Mouse (Mus musculus) hindbrain, embryonic 13.5 days (tissue): Measurements from ENCODE around the gene Mlec. TPM values are rescaled to one million over a fixed set of nuclear protein-coding genes. Genes with fewer than 3 reads are reported as not detected.
"Not testable (repeated sequence)": the region's sequence is repeated elsewhere in the genome, so short reads cannot be mapped to it uniquely, and the experiment has no call there.

Source experiments
- ATAC-seq: fragments of 200-750 bp; cut with Nextera tagmentation; 2 replicates; pipeline ENCODE4 v1.8.0; 2017; ENCODE audit warnings: moderate TSS enrichment; ENCODE audit not compliant: low FRiP score
- H3K27ac ChIP-seq: fragments of 300-500 bp; sonication (generic); 2 replicates; pipeline ENCODE4 v1.5.1; 2015; ENCODE audit warnings: inconsistent platforms, mild to moderate bottlenecking, moderate library complexity
- H3K27me3 ChIP-seq: fragments of 300-500 bp; sonication (generic); 2 replicates; pipeline ENCODE4 v1.6.1; 2015; ENCODE audit warnings: mild to moderate bottlenecking, inconsistent platforms
- H3K36me3 ChIP-seq: fragments of 300-500 bp; sonication (generic); 2 replicates; pipeline ENCODE4 v1.6.1; 2015; ENCODE audit warnings: mild to moderate bottlenecking, inconsistent platforms
- H3K4me1 ChIP-seq: fragments of 300-500 bp; sonication (generic); replicated peaks from 2 replicates; pipeline ENCODE4 v1.6.1; 2015; ENCODE audit warnings: inconsistent platforms
- H3K4me2 ChIP-seq: fragments of 300-500 bp; sonication (generic); 2 replicates; pipeline ENCODE4 v1.6.1; 2015; ENCODE audit warnings: inconsistent platforms, mild to moderate bottlenecking, moderate library complexity
- H3K4me3 ChIP-seq: fragments of 300-500 bp; sonication (generic); 2 replicates; pipeline ENCODE4 v1.5.1; 2015; ENCODE audit warnings: mild to moderate bottlenecking, inconsistent platforms
- H3K9ac ChIP-seq: fragments of 300-500 bp; sonication (generic); 2 replicates; pipeline ENCODE4 v1.6.1; 2015; ENCODE audit warnings: mild to moderate bottlenecking, inconsistent platforms
- H3K9me3 ChIP-seq: fragments of 300-500 bp; sonication (generic); 2 replicates; pipeline ENCODE4 v1.6.1; 2016; ENCODE audit warnings: inconsistent platforms
- WGBS: fragments of 180-500 bp; shearing (Covaris S2); methylation state at CpG from one replicate; pipeline ENCODE4 v1.1.7; 2015; 5-methylcytosine and 5-hydroxymethylcytosine counted together
- polyA plus RNA-seq: library from polyadenylated mRNA; unstranded; fragments of >200 nt; fragmentation: Nextera tagmentation; extraction: Ambion mirVana; gene quantifications from 2 replicates; pipeline ENCODE4 v1.2.1, GENCODE M21; 2015

The Mlec gene
- polyA plus RNA-seq, 1 experiment from 2014 or later: 27.2 TPM

DNA sequence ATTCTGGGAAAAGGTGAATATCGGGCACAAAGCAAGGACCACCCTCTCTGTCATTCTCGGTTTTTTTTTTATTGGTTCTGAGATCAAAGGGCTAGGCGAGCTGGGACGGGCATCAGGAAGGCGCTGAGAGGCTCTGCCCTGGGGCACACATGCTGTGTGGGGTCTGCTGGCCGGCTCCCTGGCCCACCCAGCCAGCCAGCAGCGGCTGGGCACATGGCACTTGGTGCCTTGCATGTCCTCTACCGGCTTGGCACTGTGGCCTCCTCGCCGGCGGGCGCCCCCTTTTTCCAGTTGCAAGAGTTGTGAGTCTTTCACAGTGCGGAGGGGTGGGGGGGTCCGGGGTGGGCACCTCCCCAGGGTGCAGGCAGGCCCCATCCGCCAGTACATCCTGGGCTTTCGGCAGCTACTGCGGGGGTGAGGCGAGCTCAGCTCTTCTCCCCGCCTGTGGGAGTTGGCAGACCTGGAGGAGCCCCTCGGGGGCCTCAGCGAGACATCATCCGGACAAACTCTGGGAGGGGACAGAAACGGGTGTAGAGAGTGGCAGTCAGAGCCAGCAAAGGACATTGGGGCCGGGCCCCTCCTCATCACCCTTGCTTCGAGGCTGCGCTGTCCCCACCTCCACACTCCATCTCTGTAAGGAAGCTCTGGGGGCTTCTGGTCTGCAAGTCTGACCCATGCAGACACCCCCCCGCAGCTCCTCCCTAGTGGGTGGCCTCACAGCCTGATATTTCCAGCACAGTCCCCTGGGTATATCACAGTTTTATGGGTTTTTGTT, 10.8 kb upstream of the Mlec start:
- ATAC-seq: no peak
- WGBS: 58% methylated on average over 26 of the region's 27 CpGs
- H3K27ac ChIP-seq: no peak overlapping the region
- no peaks in the 10 kb centered on the region for H3K27me3 ChIP-seq
- H3K4me2 ChIP-seq: no peak overlapping the region
- peak overlapping the region; percentile 26 for H3K9ac ChIP-seq
- H3K9me3 ChIP-seq: no peaks in the 10 kb centered on the region
- H3K36me3 ChIP-seq: peaks cover 17% of the 10 kb centered on the region; the same call in 1 of the 2 replicates
- peaks cover 12% of the 10 kb centered on the region for H3K4me1 ChIP-seq
- no peak overlapping the region for H3K4me3 ChIP-seq

- Histone ChIP-seq H3K4me3 (no peak overlapping the region), H3K4me2 (no peak overlapping the region)
- 75% methylated on average over 6 of the region's 6 CpGs for WGBS
These were observed 9.4 kb upstream of the Mlec start for GRCm38 (mm10) chr5:115167396-115167795.

DNA sequence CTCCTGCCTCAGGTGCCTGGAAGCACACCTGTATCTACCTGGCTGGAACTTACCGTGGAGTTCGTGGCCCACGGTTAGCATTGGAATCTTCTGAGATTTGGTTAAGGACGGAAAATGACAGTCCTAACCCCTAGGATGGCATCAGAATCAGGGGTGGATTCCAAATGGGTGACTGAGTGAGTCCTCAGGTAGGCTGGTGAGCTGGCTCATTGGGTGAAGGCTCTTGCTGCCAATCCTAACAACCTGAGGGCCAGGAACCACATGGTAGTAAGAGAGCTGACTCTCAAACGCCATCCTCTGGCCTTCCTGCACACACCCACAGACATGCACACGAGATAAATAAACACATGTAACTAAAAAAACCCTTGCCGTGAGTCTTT, 8.8 kb upstream of the Mlec start:
- H3K27ac ChIP-seq: 0 out of 2 replicates have a peak overlapping the region, but pooled peaks have one; percentile 35
- 82% methylated on average over 7 of the region's 7 CpGs for WGBS
- ATAC-seq: no peak

More at GRCm38 (mm10) chr5:115167396-115167795, 9.4 kb upstream of the Mlec start:
- no peak for ATAC-seq
- H3K36me3 ChIP-seq: peaks cover 10% of the 10 kb centered on the region; the same call in 1 of the 2 replicates
- H3K4me1 ChIP-seq: peaks cover 12% of the 10 kb centered on the region
- no peak overlapping the region for H3K27ac ChIP-seq
- no peaks in the 10 kb centered on the region for H3K27me3 ChIP-seq
- no peaks in the 10 kb centered on the region for H3K9me3 ChIP-seq
- no peak overlapping the region for H3K9ac ChIP-seq

DNA sequence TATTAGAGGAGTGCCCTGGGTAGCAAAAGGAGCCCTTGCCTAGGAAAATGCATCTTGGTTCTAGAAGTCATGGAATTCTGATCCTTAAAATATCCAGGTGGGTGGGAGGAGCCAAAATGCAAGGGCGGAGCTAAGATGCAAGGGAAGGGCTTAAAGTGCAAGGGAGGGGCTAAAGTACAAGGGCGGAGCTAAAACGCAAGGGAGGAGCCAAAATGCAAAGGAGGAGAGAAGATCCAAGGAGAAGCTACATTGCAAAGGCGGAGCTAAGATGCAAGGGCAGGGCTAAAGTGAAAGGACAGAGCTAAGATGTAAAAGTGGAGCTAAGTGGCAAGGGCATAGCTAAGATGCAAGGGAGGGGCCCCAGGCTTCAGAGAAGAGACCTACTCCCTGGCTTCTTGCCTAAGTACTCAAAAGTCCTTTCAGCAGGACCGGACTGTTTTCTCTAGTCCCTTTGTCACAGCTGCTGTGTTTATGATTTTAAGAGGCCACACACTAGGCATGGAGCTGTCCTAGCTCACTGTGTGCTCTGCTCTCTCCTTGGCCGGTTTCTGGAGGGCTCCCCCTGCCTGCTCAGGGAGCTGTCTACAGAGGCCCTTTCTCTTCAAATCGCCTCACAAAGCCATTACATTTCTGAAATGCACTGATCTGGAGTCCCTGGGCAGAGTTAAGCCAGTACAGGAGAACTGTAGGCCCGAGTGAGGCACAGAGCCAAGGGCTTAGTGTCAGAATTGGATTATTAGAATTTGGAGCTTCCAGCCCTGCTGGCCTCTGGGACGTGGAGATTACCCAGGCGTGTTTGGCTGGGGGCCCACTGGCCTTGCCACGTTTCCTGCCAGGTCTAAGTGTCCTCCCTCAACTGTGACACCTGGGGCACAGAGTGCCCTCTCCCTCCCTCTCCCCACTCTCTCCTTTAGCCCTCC, 8.2 kb upstream of the Mlec start:
- Histone ChIP-seq H3K9me3 (no peaks in the 10 kb centered on the region), H3K4me2 (no peak overlapping the region), H3K36me3 (0 out of 2 replicates have a peak, but pooled peaks cover 4% of the 10 kb centered on the region), H3K27ac (peak overlapping the region; percentile 35; the same call in 1 of the 2 replicates), H3K4me1 (peaks cover 16% of the 10 kb centered on the region), H3K9ac (no peak overlapping the region; the same call in 1 of the 2 replicates), H3K27me3 (no peaks in the 10 kb centered on the region), H3K4me3 (no peak overlapping the region)
- no peak for ATAC-seq
- WGBS: 54% methylated on average over 11 of the region's 11 CpGs

More for the DNA sequence above, 8.8 kb upstream of the Mlec start:
- Histone ChIP-seq H3K36me3 (0 out of 2 replicates have a peak, but pooled peaks cover 4% of the 10 kb centered on the region), H3K4me1 (peaks cover 12% of the 10 kb centered on the region), H3K9me3 (no peaks in the 10 kb centered on the region), H3K4me3 (no peak overlapping the region), H3K27me3 (no peaks in the 10 kb centered on the region), H3K4me2 (no peak overlapping the region), H3K9ac (no peak overlapping the region; the same call in 1 of the 2 replicates)

DNA sequence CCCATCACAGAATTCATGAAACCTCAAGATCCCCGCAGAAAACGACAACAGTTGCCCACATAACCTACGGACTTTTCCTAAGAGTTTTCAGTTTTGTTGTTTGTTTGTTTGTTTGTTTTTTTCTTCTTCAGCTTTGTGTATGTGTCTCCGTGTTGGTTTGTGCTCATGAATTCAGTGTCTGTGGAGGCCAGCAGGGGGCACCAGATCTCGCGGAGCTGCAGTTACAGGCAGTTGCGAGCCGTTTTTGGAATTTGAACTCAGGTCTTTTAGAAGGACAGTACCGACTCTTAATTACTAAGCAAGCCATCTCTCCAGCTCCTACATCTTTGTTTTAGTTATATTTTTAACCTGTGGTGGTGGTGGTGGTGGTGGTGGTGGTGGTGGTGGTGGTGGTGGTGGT, 7.4 kb upstream of the Mlec start:
- 68% methylated on average over 9 of the region's 9 CpGs for WGBS
- Histone ChIP-seq H3K36me3 (0 out of 2 replicates have a peak, but pooled peaks cover 3% of the 10 kb centered on the region), H3K9ac (no peak overlapping the region), H3K27me3 (no peaks in the 10 kb centered on the region), H3K4me1 (peaks cover 17% of the 10 kb centered on the region), H3K27ac (no peak overlapping the region), H3K9me3 (no peaks in the 10 kb centered on the region), H3K4me2 (no peak overlapping the region), H3K4me3 (no peak overlapping the region)
- no peak for ATAC-seq

- H3K9me3 ChIP-seq, H3K36me3 ChIP-seq, ATAC-seq, H3K27ac ChIP-seq, H3K27me3 ChIP-seq, H3K4me2 ChIP-seq, H3K9ac ChIP-seq, H3K4me3 ChIP-seq: not testable (repeated sequence)
- 84% methylated on average over 4 of the region's 4 CpGs for WGBS
- H3K4me1 ChIP-seq: peaks cover 19% of the 10 kb centered on the region
These were observed 6.5 kb upstream of the Mlec start for GRCm38 (mm10) chr5:115164446-115164845.

- 44% methylated on average over 8 of the region's 8 CpGs for WGBS
- ATAC-seq: no peak
These were observed 5.6 kb upstream of the Mlec start for GRCm38 (mm10) chr5:115163563-115163962.

GRCm38 (mm10) chr5:115161940-115162279, 3.9 kb upstream of the Mlec start:
- H3K4me1 ChIP-seq: peaks cover 27% of the 10 kb centered on the region
- H3K36me3 ChIP-seq, H3K27ac ChIP-seq, H3K4me3 ChIP-seq, H3K9me3 ChIP-seq, H3K4me2 ChIP-seq, H3K9ac ChIP-seq, H3K27me3 ChIP-seq, ATAC-seq: not testable (repeated sequence)
- WGBS: 79% methylated on average over 1 of the region's 1 CpGs

More at GRCm38 (mm10) chr5:115163563-115163962, 5.6 kb upstream of the Mlec start:
- peaks cover 22% of the 10 kb centered on the region for H3K4me1 ChIP-seq
- H3K27ac ChIP-seq: no peak overlapping the region
- H3K9me3 ChIP-seq: no peaks in the 10 kb centered on the region
- H3K4me2 ChIP-seq: no peak overlapping the region
- no peaks in the 10 kb centered on the region for H3K27me3 ChIP-seq
- no peak overlapping the region for H3K9ac ChIP-seq
- H3K36me3 ChIP-seq: no peaks in the 10 kb centered on the region
- H3K4me3 ChIP-seq: no peak overlapping the region

GRCm38 (mm10) chr5:115161064-115161939, 3.3 kb upstream of the Mlec start:
- Histone ChIP-seq H3K4me1 (peaks cover 27% of the 10 kb centered on the region), H3K27me3 (no peaks in the 10 kb centered on the region), H3K36me3 (no peaks in the 10 kb centered on the region), H3K4me2 (no peak overlapping the region), H3K27ac (no peak overlapping the region), H3K9me3 (no peaks in the 10 kb centered on the region), H3K9ac (peak overlapping the region; percentile 60; the same call in 1 of the 2 replicates), H3K4me3 (no peak overlapping the region)
- no peak for ATAC-seq
- 54% methylated on average over 13 of the region's 13 CpGs for WGBS

DNA sequence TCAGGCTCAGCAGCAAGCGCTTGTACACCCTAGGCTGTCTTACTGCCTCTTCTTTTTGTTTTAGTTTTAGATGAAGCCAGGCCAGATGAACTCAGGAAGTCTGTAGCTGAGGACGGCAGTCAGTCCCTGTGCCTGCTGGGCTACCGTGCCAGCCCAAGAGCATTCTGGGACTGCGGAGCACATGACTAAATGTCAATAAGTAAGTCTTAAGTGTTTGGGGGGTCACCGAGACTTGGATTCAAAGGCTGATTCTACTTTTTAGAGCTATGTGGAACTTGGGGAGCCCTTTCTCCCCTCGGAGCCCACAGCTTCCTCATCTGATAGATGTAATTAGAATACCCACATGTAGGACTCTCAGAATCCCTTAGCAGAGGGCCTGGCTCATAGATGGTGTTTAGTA, 2.7 kb upstream of the Mlec start:
- Histone ChIP-seq H3K4me3 (no peak overlapping the region), H3K4me2 (no peak overlapping the region), H3K9me3 (no peaks in the 10 kb centered on the region), H3K4me1 (peaks cover 32% of the 10 kb centered on the region), H3K27me3 (no peaks in the 10 kb centered on the region), H3K27ac (no peak overlapping the region), H3K36me3 (no peaks in the 10 kb centered on the region), H3K9ac (no peak overlapping the region)
- 76% methylated on average over 6 of the region's 6 CpGs for WGBS
- no peak for ATAC-seq

DNA sequence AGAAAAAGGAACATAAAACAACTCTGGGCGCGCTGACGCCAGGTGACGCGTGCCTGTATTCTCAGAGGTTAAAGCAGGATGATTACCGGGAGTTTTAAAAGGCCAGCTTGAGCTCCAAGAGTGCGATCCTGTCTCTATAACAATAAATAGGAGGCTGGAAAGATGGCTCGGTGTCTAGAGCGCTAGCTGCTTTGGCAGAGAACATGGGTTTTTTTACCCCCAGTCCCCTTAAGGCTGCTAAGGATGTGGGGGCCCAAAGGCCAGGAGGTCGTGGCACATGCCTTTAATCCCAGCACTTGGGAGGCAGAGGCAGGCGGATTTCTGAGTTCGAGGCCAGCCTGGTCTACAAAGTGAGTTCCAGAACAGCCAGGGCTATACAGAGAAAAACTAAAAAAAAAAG, 1.2 kb upstream of the Mlec start:
- WGBS: 35% methylated on average over 12 of the region's 12 CpGs
- H3K27me3 ChIP-seq: no peaks in the 10 kb centered on the region

More for the DNA sequence above, 1.2 kb upstream of the Mlec start:
- H3K36me3 ChIP-seq: no peaks in the 10 kb centered on the region
- peak overlapping the region; percentile 94 for H3K4me2 ChIP-seq
- H3K9me3 ChIP-seq: no peaks in the 10 kb centered on the region
- H3K9ac ChIP-seq: peak overlapping the region; percentile 96
- H3K27ac ChIP-seq: peak overlapping the region; percentile 98
- peak overlapping the region; percentile 95 for H3K4me3 ChIP-seq
- no peak for ATAC-seq
- peaks cover 47% of the 10 kb centered on the region for H3K4me1 ChIP-seq
